Mouse (Mus musculus): ENCODE measurements at regions not wholly inside any gene's neighbourhood (a gene's known extent, or its start where the extent isn't known, plus 50 kb on each side); places are given as distances from the start of the nearest gene placed in this dataset.
A peak's percentile ranks its signal among the peaks of the same experiment; 100 is the strongest.

DNA sequence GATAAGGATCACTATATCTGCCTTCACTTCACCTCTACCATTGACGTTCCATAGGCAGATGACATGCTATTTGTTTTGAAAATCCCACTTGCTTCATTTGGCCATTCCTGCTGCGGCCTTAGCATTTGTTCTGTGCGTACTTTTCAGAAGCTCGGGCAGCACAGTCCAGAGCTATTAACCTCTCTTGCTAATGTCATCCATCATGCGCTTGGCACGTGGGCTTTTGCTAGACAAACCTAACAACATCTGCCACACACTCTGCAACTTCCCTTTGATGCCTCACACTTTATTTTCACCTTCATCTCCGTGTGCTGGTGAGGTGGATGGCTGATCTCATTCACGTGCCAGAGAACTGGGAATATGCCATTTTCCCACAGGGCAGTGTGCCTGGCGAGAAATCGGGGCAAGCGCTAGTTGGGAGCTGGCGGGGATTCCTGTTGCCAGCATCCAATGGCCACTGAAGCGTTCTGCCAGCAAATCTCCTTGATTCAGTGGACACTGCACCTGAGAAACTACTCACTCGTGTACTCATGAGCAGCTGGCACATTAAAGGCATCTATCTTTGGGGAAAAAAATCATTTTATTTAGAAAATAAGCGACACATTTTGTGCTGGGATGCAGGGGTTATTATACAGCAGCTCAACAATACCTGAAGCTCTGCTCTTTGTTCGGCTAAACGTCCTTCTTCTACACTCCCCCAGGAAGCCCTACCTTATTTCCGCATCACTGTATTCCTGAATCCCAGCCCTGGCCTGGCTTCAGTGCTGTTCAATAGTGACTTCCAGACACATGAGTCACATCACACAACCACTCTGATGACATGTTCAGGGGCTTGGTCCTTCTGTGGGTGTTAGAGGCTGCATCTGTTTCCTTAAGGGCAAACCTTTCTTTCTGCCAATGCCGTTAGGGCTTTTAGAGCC is 279.4 kb upstream of the Pard3b start:
- no peak for DNase-seq (ENCODE audit: low spot score)
- TF ChIP-seq POLR2A (IDR thresholded peaks at IDR 0.05; ENCODE audit: borderline replicate concordance, extremely low read depth, insufficient read depth, insufficient read length), result no peak
- ATAC-seq (ENCODE audit: low FRiP score, low read depth), result no peak
- Histone ChIP-seq H3K4me3 (replicated peaks; ENCODE audit: low read length) (no peak overlapping the region), H3K9ac (ENCODE audit: low read depth, low read length, severe bottlenecking) (no peak overlapping the region), H3K4me2 (replicated peaks; ENCODE audit: low read depth, low read length, severe bottlenecking) (no peak overlapping the region), H3K27me3 (ENCODE audit: control insufficient read depth, insufficient read depth, low read length) (no peaks in the 10 kb centered on the region), H3K4me1 (ENCODE audit: control insufficient read depth, insufficient read depth, low read length) (no peaks in the 10 kb centered on the region), H3K36me3 (ENCODE audit: control insufficient read depth, insufficient read depth, low read length) (no peaks in the 10 kb centered on the region), H3K9me3 (ENCODE audit: control insufficient read depth, low read length) (no peaks in the 10 kb centered on the region), H3K27ac (replicated peaks; ENCODE audit: low read depth, low read length) (no peak overlapping the region)
- WGBS, result 58% methylated on average over 19 of the region's 19 CpGs

DNA sequence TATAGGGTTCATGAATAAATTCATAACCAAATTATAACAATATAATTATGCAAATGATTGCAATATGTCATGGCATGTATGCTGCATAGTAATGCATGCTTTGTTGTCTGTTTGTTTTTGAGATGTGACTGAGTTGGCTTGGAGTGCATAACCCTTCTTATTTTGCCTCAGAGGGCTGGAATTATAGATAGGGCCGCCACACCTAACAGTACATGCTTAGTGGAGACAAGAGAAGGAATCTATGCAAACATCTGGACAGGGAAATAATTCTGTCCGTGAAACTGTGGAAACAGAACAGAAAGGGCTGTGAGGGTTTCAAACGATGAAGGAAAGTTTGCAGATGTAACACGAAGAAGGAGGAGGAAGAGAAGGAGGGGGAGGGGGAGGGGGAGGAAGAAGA is 266.0 kb upstream of the Pard3b start:
- H3K36me3 ChIP-seq (ENCODE audit: control insufficient read depth, insufficient read depth, low read length), result no peaks in the 10 kb centered on the region
- no peak for ATAC-seq (ENCODE audit: low FRiP score, low read depth)
- no peak for DNase-seq (ENCODE audit: low spot score)
- H3K9ac ChIP-seq (ENCODE audit: low read depth, low read length, severe bottlenecking), result no peak overlapping the region
- no peaks in the 10 kb centered on the region for H3K4me1 ChIP-seq (ENCODE audit: control insufficient read depth, insufficient read depth, low read length)
- H3K27ac ChIP-seq (replicated peaks; ENCODE audit: low read depth, low read length), result no peak overlapping the region
- no peak overlapping the region for H3K4me3 ChIP-seq (replicated peaks; ENCODE audit: low read length)
- no peak for TF ChIP-seq POLR2A (IDR thresholded peaks at IDR 0.05; ENCODE audit: borderline replicate concordance, extremely low read depth, insufficient read depth, insufficient read length)
- no peak overlapping the region for H3K4me2 ChIP-seq (replicated peaks; ENCODE audit: low read depth, low read length, severe bottlenecking)
- no peaks in the 10 kb centered on the region for H3K9me3 ChIP-seq (ENCODE audit: control insufficient read depth, low read length)
- no peaks in the 10 kb centered on the region for H3K27me3 ChIP-seq (ENCODE audit: control insufficient read depth, insufficient read depth, low read length)
- WGBS, result 45% methylated on average over 4 of the region's 4 CpGs

DNA sequence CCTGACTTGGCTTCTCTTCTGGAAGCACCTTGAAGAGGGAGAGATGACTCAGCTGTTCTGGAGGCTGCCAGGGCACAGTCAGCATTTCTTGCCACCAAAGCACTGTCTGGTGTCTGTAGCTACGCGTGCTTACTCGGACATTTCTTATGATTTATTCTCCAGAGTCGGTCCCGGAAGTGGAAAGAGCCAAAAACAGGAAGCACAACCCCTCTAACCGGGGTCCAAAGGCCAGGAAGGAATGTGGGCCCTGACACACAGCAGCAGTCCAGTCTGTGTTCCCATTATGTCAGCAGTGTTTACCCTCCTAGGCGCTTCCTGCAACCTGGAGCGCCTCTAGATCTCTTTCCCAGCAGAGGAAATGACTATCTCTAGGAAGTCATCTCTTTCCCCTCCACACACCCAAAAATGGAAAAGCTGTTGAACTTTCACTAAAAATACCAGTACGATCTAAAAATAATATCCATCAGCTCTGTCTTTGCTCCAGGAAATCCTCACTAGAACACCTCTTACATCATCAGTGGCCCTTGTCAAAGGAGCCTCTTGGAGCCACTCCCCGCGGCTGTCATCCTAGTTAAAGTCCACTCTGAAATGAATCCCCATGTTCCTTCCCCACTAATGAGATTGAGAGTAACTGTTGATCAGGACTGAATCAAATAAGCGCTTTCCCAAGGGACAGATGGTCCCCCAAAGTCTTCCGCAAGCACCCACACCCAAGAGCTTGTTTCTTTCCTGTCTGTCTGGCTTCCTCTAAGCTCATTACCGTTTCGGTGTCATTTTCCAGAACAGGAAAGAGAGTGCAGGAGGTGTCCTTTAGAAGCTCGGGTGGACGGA is 264.7 kb upstream of the Pard3b start:
- Histone ChIP-seq H3K27me3 (ENCODE audit: control insufficient read depth, insufficient read depth, low read length) (no peaks in the 10 kb centered on the region), H3K4me3 (replicated peaks; ENCODE audit: low read length) (no peak overlapping the region), H3K4me1 (ENCODE audit: control insufficient read depth, insufficient read depth, low read length) (0 out of 2 replicates have a peak, but pooled peaks cover 6% of the 10 kb centered on the region), H3K9me3 (ENCODE audit: control insufficient read depth, low read length) (no peaks in the 10 kb centered on the region), H3K36me3 (ENCODE audit: control insufficient read depth, insufficient read depth, low read length) (no peaks in the 10 kb centered on the region), H3K9ac (ENCODE audit: low read depth, low read length, severe bottlenecking) (no peak overlapping the region), H3K27ac (replicated peaks; ENCODE audit: low read depth, low read length) (no peak overlapping the region), H3K4me2 (replicated peaks; ENCODE audit: low read depth, low read length, severe bottlenecking) (no peak overlapping the region)
- DNase-seq (ENCODE audit: low spot score) (no peak), ATAC-seq (ENCODE audit: low FRiP score, low read depth) (no peak)
- TF ChIP-seq POLR2A (IDR thresholded peaks at IDR 0.05; ENCODE audit: borderline replicate concordance, extremely low read depth, insufficient read depth, insufficient read length), result no peak
- WGBS, result 63% methylated on average over 17 of the region's 17 CpGs

DNA sequence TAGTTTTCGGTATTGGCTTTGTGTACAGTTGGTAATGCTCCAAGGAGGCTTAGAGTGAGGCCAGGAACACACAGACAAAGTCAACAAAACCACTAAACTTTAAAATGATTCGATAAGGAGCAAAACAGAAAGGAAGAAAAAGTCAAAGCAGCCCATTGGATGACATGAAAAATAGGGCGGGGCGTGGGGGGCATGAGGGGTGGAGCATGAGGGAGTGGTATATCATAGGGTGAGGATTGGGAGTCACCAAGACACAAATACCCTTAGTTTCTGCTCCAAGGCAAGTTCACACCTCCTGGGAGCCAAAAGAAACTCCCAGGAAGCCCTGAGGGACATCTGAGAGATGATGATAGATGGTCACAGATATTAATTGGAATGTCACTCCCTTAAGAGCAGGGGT is 262.2 kb upstream of the Pard3b start:
- Histone ChIP-seq H3K27me3 (ENCODE audit: control insufficient read depth, insufficient read depth, low read length) (no peaks in the 10 kb centered on the region), H3K36me3 (ENCODE audit: control insufficient read depth, insufficient read depth, low read length) (no peaks in the 10 kb centered on the region), H3K9me3 (ENCODE audit: control insufficient read depth, low read length) (no peaks in the 10 kb centered on the region), H3K4me2 (replicated peaks; ENCODE audit: low read depth, low read length, severe bottlenecking) (no peak overlapping the region), H3K4me1 (ENCODE audit: control insufficient read depth, insufficient read depth, low read length) (peaks cover 16% of the 10 kb centered on the region; the same call in 1 of the 2 replicates), H3K27ac (replicated peaks; ENCODE audit: low read depth, low read length) (no peak overlapping the region), H3K4me3 (replicated peaks; ENCODE audit: low read length) (no peak overlapping the region), H3K9ac (ENCODE audit: low read depth, low read length, severe bottlenecking) (no peak overlapping the region)
- 64% methylated on average over 4 of the region's 4 CpGs for WGBS
- TF ChIP-seq POLR2A (IDR thresholded peaks at IDR 0.05; ENCODE audit: borderline replicate concordance, extremely low read depth, insufficient read depth, insufficient read length), result no peak
- DNase-seq (ENCODE audit: low spot score), result no peak
- ATAC-seq (ENCODE audit: low FRiP score, low read depth), result no peak

DNA sequence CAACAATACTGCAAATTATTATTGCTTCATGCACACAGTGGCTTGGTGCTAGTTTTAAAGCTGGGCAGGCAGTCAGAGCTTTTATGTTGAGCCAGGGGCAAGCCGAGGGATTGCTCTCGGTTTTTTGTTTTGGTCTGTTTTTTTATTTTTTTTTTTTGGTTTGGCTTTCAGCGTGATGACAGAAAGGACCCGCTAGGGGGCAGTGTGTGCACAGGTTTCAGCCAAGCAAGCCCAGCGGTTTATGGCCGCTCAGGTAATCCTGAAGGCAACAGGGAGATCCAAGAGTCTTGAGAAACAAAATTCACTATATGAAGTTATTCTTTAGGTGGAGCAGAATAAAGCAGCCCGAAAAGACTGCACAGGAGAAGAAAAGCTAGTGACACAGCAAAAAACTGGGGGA is 261.6 kb upstream of the Pard3b start:
- Histone ChIP-seq H3K36me3 (ENCODE audit: control insufficient read depth, insufficient read depth, low read length) (no peaks in the 10 kb centered on the region), H3K9ac (ENCODE audit: low read depth, low read length, severe bottlenecking) (no peak overlapping the region), H3K4me1 (ENCODE audit: control insufficient read depth, insufficient read depth, low read length) (peaks cover 16% of the 10 kb centered on the region; the same call in 1 of the 2 replicates), H3K27ac (replicated peaks; ENCODE audit: low read depth, low read length) (no peak overlapping the region), H3K9me3 (ENCODE audit: control insufficient read depth, low read length) (no peaks in the 10 kb centered on the region), H3K4me2 (replicated peaks; ENCODE audit: low read depth, low read length, severe bottlenecking) (peak overlapping the region; percentile 24; the same call in 1 of the 2 replicates), H3K4me3 (replicated peaks; ENCODE audit: low read length) (no peak overlapping the region), H3K27me3 (ENCODE audit: control insufficient read depth, insufficient read depth, low read length) (no peaks in the 10 kb centered on the region)
- DNase-seq (ENCODE audit: low spot score) (peak; percentile 89), ATAC-seq (ENCODE audit: low FRiP score, low read depth) (no peak)
- no peak for TF ChIP-seq POLR2A (IDR thresholded peaks at IDR 0.05; ENCODE audit: borderline replicate concordance, extremely low read depth, insufficient read depth, insufficient read length)
- 3% methylated on average over 7 of the region's 7 CpGs for WGBS
